8 mouse cellular contexts compared by ENCODE assay signal in genomic region chr2:155381643-155382331, GRCm38 (mm10). TPM values are rescaled to one million over a fixed set of nuclear protein-coding genes. Genes with fewer than 3 reads are reported as not detected.
DNase-seq lines count a peak whose midpoint lies in the region; ATAC-seq and TF ChIP-seq lines count a peak whose summit lies in the region.

No protein-coding gene starts in this region.

- peak; percentile 94 for ATAC-seq in lung, postnatal 0 days

- TF ChIP-seq CTCF in MEL (IDR thresholded peaks at IDR 0.05 in 2 of 3, conservative IDR thresholded peaks at IDR 0.05 in 1 of 3; ENCODE audit: control insufficient read depth in 1 of 3, insufficient read depth in 1 of 3, low read depth in 2 of 3, low read length in 3 of 3, poor library complexity in 1 of 3, severe bottlenecking in 1 of 3): no peak
- TF ChIP-seq CTCF in cerebellum, adult 2 months (IDR thresholded peaks at IDR 0.05; ENCODE audit: borderline replicate concordance, insufficient read depth, low read depth, low read length): no peak
- no peak for TF ChIP-seq CTCF in lung, postnatal 0 days (IDR thresholded peaks at IDR 0.05)

- peak overlapping the region; percentile 77 to 89 for H3K4me3 ChIP-seq in MEL (ENCODE audit: control insufficient read depth in 1 of 2, insufficient read depth in 1 of 2, low read depth in 2 of 2, low read length in 2 of 2)
- peak overlapping the region; percentile 95 for H3K4me3 ChIP-seq in cerebellum, adult 2 months (replicated peaks; ENCODE audit: insufficient read depth, low read depth, low read length)
- H3K4me3 ChIP-seq in hindbrain, embryonic 10.5 days: peak overlapping the region; percentile 88
- H3K4me3 ChIP-seq in lung, postnatal 0 days (ENCODE audit: low read depth, low read length): peak overlapping the region; percentile 96

- no peaks in the 10 kb centered on the region for H3K79me2 ChIP-seq in MEL (ENCODE audit: control insufficient read depth, insufficient read depth, low read length, poor library complexity)

- TF ChIP-seq POLR2A in MEL (IDR thresholded peaks at IDR 0.05; ENCODE audit: control insufficient read depth in 1 of 2, insufficient read depth in 1 of 2, low read depth in 1 of 2, low read length in 2 of 2, poor library complexity in 1 of 2): peak; percentile 61 to 64
- peak; percentile 86 for TF ChIP-seq POLR2A in cerebellum, adult 2 months (IDR thresholded peaks at IDR 0.05; ENCODE audit: borderline replicate concordance, insufficient read depth, low read length)

- TF ChIP-seq RAD21 in MEL (IDR thresholded peaks at IDR 0.05; ENCODE audit: low read depth, low read length): no peak

- H3K9me3 ChIP-seq in MEL (replicated peaks; ENCODE audit: insufficient read depth, low read length): no peaks in the 10 kb centered on the region
- H3K9me3 ChIP-seq in hindbrain, embryonic 10.5 days: no peaks in the 10 kb centered on the region
- no peaks in the 10 kb centered on the region for H3K9me3 ChIP-seq in lung, postnatal 0 days (ENCODE audit: low read length)

- no peaks in the 10 kb centered on the region; a peak in 2 of 4 replicates for H3K27me3 ChIP-seq in MEL (ENCODE audit: control insufficient read depth in 1 of 2, insufficient read depth in 2 of 2, low read length in 2 of 2)
- H3K27me3 ChIP-seq in cerebellum, adult 2 months (ENCODE audit: control insufficient read depth, insufficient read depth, low read length): no peaks in the 10 kb centered on the region
- H3K27me3 ChIP-seq in hindbrain, embryonic 10.5 days (ENCODE audit: insufficient read depth, poor library complexity, severe bottlenecking): peaks cover 43% of the 10 kb centered on the region
- no peaks in the 10 kb centered on the region for H3K27me3 ChIP-seq in lung, postnatal 0 days (replicated peaks; ENCODE audit: insufficient read depth, low read length)

- peaks cover 0 to 7% of the 10 kb centered on the region in 2 experiments; a peak in 2 of 4 replicates for H3K4me1 ChIP-seq in MEL (ENCODE audit: control insufficient read depth in 1 of 2, insufficient read depth in 2 of 2, low read length in 2 of 2)
- peaks cover 23% of the 10 kb centered on the region for H3K4me1 ChIP-seq in cerebellum, adult 2 months (ENCODE audit: control insufficient read depth, insufficient read depth, low read length)
- peaks cover 48% of the 10 kb centered on the region for H3K4me1 ChIP-seq in hindbrain, embryonic 10.5 days (replicated peaks)
- H3K4me1 ChIP-seq in lung, postnatal 0 days (ENCODE audit: insufficient read depth, low read depth, low read length): peaks cover 9% of the 10 kb centered on the region; the same call in 1 of the 2 replicates

- H3K4me2 ChIP-seq in lung, postnatal 0 days (replicated peaks; ENCODE audit: low read depth, low read length): peak overlapping the region; percentile 83

- WGBS in cerebellum, adult 2 months: under 1% methylated on average over 68 of the region's 68 CpGs
- WGBS in hindbrain, embryonic 10.5 days: under 1% methylated on average over 68 of the region's 68 CpGs
- under 1% methylated on average over 61 of the region's 68 CpGs for WGBS in lung, postnatal 0 days

- H3K9ac ChIP-seq in MEL (ENCODE audit: control insufficient read depth, low read depth, low read length, poor library complexity, severe bottlenecking): peak overlapping the region; percentile 79
- peak overlapping the region; percentile 93 for H3K9ac ChIP-seq in lung, postnatal 0 days (replicated peaks; ENCODE audit: low read depth)

- no peak for TF ChIP-seq EP300 in MEL (IDR thresholded peaks at IDR 0.05; ENCODE audit: low read depth in 1 of 2, low read length in 2 of 2)
- no peak for TF ChIP-seq EP300 in lung, postnatal 0 days (IDR thresholded peaks at IDR 0.05)

- peak; percentile 97 for DNase-seq in MEL (ENCODE audit: low read depth, low spot score)
- peak; percentile 98 to 99 for DNase-seq in cerebellum, adult 2 months
- DNase-seq in forelimb bud, embryonic 11.5 days (ENCODE audit: low read depth, low spot score): peak; percentile 94
- peak; percentile 97 for DNase-seq in hindbrain, embryonic 10.5 days (ENCODE audit: low spot score)
- peak; percentile 96 for DNase-seq in layer of hippocampus, adult 9-11 months
- peak; percentile 98 for DNase-seq in lung, postnatal 0 days (ENCODE audit: low spot score)
- DNase-seq in ovary, postnatal 14 days (ENCODE audit: low spot score): peak; percentile 96
- DNase-seq in thymus, postnatal 14 days: peak; percentile 99

- peaks cover 0 to 4% of the 10 kb centered on the region in 2 experiments; a peak in 2 of 4 replicates for H3K36me3 ChIP-seq in MEL (ENCODE audit: control insufficient read depth in 1 of 2, insufficient read depth in 2 of 2, low read length in 2 of 2)
- H3K36me3 ChIP-seq in hindbrain, embryonic 10.5 days: peaks cover 18% of the 10 kb centered on the region
- H3K36me3 ChIP-seq in lung, postnatal 0 days (ENCODE audit: insufficient read depth, low read length): 0 out of 2 replicates have a peak, but pooled peaks cover 3% of the 10 kb centered on the region

- peak overlapping the region; percentile 75 for H3K27ac ChIP-seq in MEL (ENCODE audit: control insufficient read depth, low read depth, low read length)
- H3K27ac ChIP-seq in cerebellum, adult 2 months (ENCODE audit: insufficient read depth, low read length): peak overlapping the region; percentile 98
- H3K27ac ChIP-seq in hindbrain, embryonic 10.5 days: peak overlapping the region; percentile 99
- peak overlapping the region; percentile 100 for H3K27ac ChIP-seq in lung, postnatal 0 days (ENCODE audit: low read length)

TF ChIP-seq in MEL, 35 proteins besides CTCF, POLR2A, EP300 and RAD21 (continues in another document):
- TF ChIP-seq NELFE (IDR thresholded peaks at IDR 0.05; ENCODE audit: low read depth, low read length) (peak; percentile 31), MAFK (IDR thresholded peaks at IDR 0.05; ENCODE audit: borderline replicate concordance, low read depth, low read length) (no peak), RCOR1 (IDR thresholded peaks at IDR 0.05; ENCODE audit: low read depth, low read length) (no peak), JUND (IDR thresholded peaks at IDR 0.05; ENCODE audit: low read depth, low read length) (no peak), ZNF384 (IDR thresholded peaks at IDR 0.05; ENCODE audit: low read depth, low read length) (no peak), MYC (IDR thresholded peaks at IDR 0.05; ENCODE audit: low read depth, low read length) (no peak), SMC3 (IDR thresholded peaks at IDR 0.05; ENCODE audit: low read depth, low read length) (no peak), MXI1 (IDR thresholded peaks at IDR 0.05; ENCODE audit: low read depth, low read length) (peak; percentile 64), ETS1 (IDR thresholded peaks at IDR 0.05; ENCODE audit: low read depth, low read length) (peak; percentile 95), ZC3H11A (IDR thresholded peaks at IDR 0.05; ENCODE audit: low read depth, low read length) (no peak), ZMIZ1 (IDR thresholded peaks at IDR 0.05; ENCODE audit: low read depth, low read length) (peak; percentile 65; the same call in 1 of the 2 replicates), GATA1 (IDR thresholded peaks at IDR 0.05; ENCODE audit: low read depth, low read length) (no peak), BHLHE40 (IDR thresholded peaks at IDR 0.05; ENCODE audit: borderline replicate concordance, low read depth, low read length) (no peak), USF2 (IDR thresholded peaks at IDR 0.05; ENCODE audit: borderline replicate concordance in 1 of 2, insufficient read depth in 1 of 2, low read depth in 1 of 2, low read length in 2 of 2) (no peak), HCFC1 (IDR thresholded peaks at IDR 0.05; ENCODE audit: low read depth, low read length) (peak; percentile 60), POLR2AphosphoS2 (IDR thresholded peaks at IDR 0.05; ENCODE audit: low read length) (no peak; the same call in 1 of the 2 replicates), ELF1 (IDR thresholded peaks at IDR 0.05; ENCODE audit: low read depth, low read length) (0 out of 2 replicates have a peak, but pooled peaks have one; percentile 14), ZKSCAN1 (IDR thresholded peaks at IDR 0.05; ENCODE audit: low read depth, low read length) (no peak), TCF12 (IDR thresholded peaks at IDR 0.05; ENCODE audit: low read depth, low read length) (peak; percentile 29; the same call in 1 of the 2 replicates), E2F4 (IDR thresholded peaks at IDR 0.05; ENCODE audit: borderline replicate concordance, low read depth, low read length) (no peak), MYB (IDR thresholded peaks at IDR 0.05; ENCODE audit: low read depth, low read length) (no peak), NRF1 (IDR thresholded peaks at IDR 0.05; ENCODE audit: insufficient read depth, low read depth, low read length, poor library complexity, severe bottlenecking) (0 out of 2 replicates have a peak, but pooled peaks have one; percentile 28), CHD2 (IDR thresholded peaks at IDR 0.05; ENCODE audit: low read length) (no peak), USF1 (IDR thresholded peaks at IDR 0.05; ENCODE audit: low read depth, low read length) (no peak; the same call in none of the 2 replicates), POLR2AphosphoS5 (IDR thresholded peaks at IDR 0.05; ENCODE audit: borderline replicate concordance, low read depth, low read length) (no peak), CHD1 (IDR thresholded peaks at IDR 0.05; ENCODE audit: low read depth, low read length) (no peak), GABPA (IDR thresholded peaks at IDR 0.05; ENCODE audit: low read depth, low read length) (peak; percentile 46; the same call in 1 of the 2 replicates), UBTF (IDR thresholded peaks at IDR 0.05; ENCODE audit: borderline replicate concordance, insufficient read depth, low read depth, low read length) (no peak)

RNA-seq across cellular contexts. Expression of gene Trp53inp2, which starts 0.9 kb away (rescaled TPM):
- total RNA-seq in MEL (2012; rRNA removed): 1.7 and 2.7 TPM in 2 replicates
- 1 to 10 TPM in 1 of 2 experiments, not detected in 1; 7.0 TPM for polyA plus RNA-seq in MEL (2012; ENCODE audit: insufficient read depth in 1 of 2, insufficient read length in 2 of 2, low read depth in 1 of 2, low replicate concordance in 2 of 2, missing spikeins in 1 of 2)
- polyA plus RNA-seq in cerebellum, adult 2 months (2012; rRNA removed): 195 and 211 TPM in 2 replicates
- 56.9 and 104 TPM in 2 replicates for polyA plus RNA-seq in hindbrain, embryonic 10.5 days (2016; fragmentation: Nextera tagmentation; extraction: Ambion mirVana)
- polyA plus RNA-seq in lung, postnatal 0 days (2015; fragmentation: Nextera tagmentation; extraction: Ambion mirVana): 30.4 and 32.6 TPM in 2 replicates

RNA-seq across cellular contexts. Expression of gene Pigu, which starts 24.6 kb away (rescaled TPM):
- total RNA-seq in MEL (2012; rRNA removed): 27.7 and 30.1 TPM in 2 replicates
- polyA plus RNA-seq in MEL (2012; ENCODE audit: insufficient read depth in 1 of 2, insufficient read length in 2 of 2, low read depth in 1 of 2, low replicate concordance in 2 of 2, missing spikeins in 1 of 2): 10 to 100 TPM in 1 of 2 experiments, not detected in 1; 59.0 TPM
- polyA plus RNA-seq in cerebellum, adult 2 months (2012; rRNA removed): 38.3 TPM in 2 replicates
- 52.4 and 57.1 TPM in 2 replicates for polyA plus RNA-seq in hindbrain, embryonic 10.5 days (2016; fragmentation: Nextera tagmentation; extraction: Ambion mirVana)
- 41.1 and 41.4 TPM in 2 replicates for polyA plus RNA-seq in lung, postnatal 0 days (2015; fragmentation: Nextera tagmentation; extraction: Ambion mirVana)

Comparison
In these comparisons a context has a peak if more than half of its experiments do, and no peak if none do; other contexts are left out.
1. Peak in every context shown above with its lines: DNase-seq, ATAC-seq, H3K4me3 ChIP-seq and H3K27ac ChIP-seq.